Mouse (Mus musculus) spleen, postnatal 4 days (tissue): Measurements from ENCODE around the gene Nlgn2.

Experiments
- DNase-seq, 2 experiments: peaks; one replicate each; pipeline ENCODE4 v3.0.0; 2022; ENCODE audit warnings: low spot score in 2 of 2

Nlgn2 gene

GRCm38 (mm10) chr11:69833554-69833953 lies 4.0 kb downstream of the Nlgn2 start:
- no peak for DNase-seq

DNA sequence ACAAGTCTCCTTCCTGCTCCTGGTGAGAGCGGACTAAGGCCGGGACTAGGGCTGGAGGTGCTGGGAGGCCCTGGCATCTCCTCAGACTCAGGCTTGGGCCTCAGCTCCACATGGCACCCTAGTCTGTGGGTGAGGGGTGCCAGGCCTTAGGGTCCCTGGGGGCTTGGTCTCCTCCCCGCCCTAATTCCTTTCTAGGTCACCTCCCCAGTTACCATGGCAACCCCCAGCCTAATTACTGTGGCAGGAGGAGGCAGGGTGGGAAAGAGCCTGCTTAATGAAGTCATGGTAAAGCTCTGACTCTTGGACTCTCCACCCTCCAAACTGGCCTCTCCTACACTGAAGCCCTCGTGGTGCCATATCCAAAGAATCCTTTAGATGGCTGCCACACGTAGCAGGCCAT lies 8.8 kb downstream of the Nlgn2 start:
- DNase-seq: no peak

- DNase-seq: no peak
Observed at GRCm38 (mm10) chr11:69823456-69823855, 14.1 kb downstream of the Nlgn2 start.

GRCm38 (mm10) chr11:69822080-69822479 lies 15.5 kb downstream of the Nlgn2 start, which contains the start of gene Spem1:
Gene Spem1 (minus strand): TSS chr11:69822180.
- DNase-seq: no peak

- DNase-seq: no peak
Observed at GRCm38 (mm10) chr11:69818871-69819270, 18.7 kb downstream of the Nlgn2 start.

DNA sequence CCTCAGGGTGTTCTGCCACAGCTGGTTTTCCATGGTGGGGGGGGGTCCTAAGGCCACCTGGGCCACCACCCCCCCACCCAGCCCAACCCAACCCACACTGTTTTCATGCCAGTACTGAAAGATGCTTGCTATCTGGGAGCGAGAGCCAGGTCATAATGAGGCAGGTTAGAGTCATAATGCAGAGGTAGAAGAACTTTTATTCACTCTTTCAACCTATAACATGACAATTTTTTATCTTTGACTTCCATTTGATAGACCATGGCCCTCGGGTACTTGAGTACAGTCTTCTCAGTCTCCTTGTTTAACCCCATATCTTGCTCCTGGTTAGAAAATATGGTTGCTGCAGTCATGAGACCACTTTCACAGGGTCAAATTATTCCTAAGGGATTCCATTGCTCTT lies 19.2 kb downstream of the Nlgn2 start, which contains the start of gene Spem2:
Gene Spem2, minus strand, starts transcription at position 101 of the 400 bp plus-strand sequence.
- DNase-seq: no peak

- DNase-seq: peak in 1 of 2 experiments; percentile 61
Observed at GRCm38 (mm10) chr11:69816520-69816919, 21.1 kb downstream of the Nlgn2 start.

- peak in 1 of 2 experiments; percentile 61 for DNase-seq
Observed at GRCm38 (mm10) chr11:69815155-69815554, 22.4 kb downstream of the Nlgn2 start, which contains the start of gene Gm39566. Gene Gm39566 (minus strand): TSS chr11:69815298.

DNA sequence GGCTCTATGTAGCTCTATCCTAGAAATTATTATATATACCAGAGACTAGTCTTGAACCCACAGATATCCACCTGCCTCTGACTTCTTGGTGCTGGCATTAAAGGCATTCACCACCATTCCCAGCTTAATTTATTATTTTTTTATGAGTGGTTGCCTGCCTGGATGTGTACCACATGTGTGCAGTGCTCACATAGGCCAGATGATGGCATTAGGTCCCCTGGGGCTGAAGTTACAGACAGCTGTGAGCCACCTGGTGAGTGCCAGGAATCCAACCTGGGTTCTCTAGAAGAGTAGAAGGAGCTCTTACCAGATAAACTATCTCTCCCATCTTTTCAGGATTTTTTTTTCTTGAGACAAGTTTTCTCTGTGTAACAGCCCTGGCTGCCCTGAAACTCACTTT lies 27.3 kb downstream of the Nlgn2 start:
- no peak for DNase-seq

GRCm38 (mm10) chr11:69807641-69808040 lies 29.9 kb downstream of the Nlgn2 start:
- DNase-seq: no peak

GRCm38 (mm10) chr11:69806378-69806777 lies 31.2 kb downstream of the Nlgn2 start:
- no peak for DNase-seq

- DNase-seq: no peak
Observed at GRCm38 (mm10) chr11:69804972-69805909, 32.3 kb downstream of the Nlgn2 start, which contains the start of gene Tmem102. Gene Tmem102 (minus strand): TSS chr11:69805624.

DNA sequence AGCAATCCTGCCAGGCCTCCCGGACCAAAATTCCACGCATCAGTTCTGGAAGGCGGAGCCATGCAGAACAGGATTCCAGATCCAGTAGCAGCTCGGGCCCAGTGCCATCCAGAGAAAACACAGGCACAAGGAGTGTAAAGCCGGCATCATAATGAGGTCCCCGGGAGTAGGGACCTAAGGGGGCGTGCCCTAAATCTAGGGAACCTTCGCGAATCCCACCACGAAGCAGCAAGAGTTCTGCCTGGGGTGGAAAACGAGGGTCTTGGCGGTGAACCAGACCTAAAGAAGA lies 33.0 kb downstream of the Nlgn2 start:
- no peak for DNase-seq

GRCm38 (mm10) chr11:69803786-69804651 lies 33.6 kb downstream of the Nlgn2 start:
- peak; percentile 65 to 86 for DNase-seq

GRCm38 (mm10) chr11:69803328-69803727 lies 34.3 kb downstream of the Nlgn2 start:
- DNase-seq: no peak

DNA sequence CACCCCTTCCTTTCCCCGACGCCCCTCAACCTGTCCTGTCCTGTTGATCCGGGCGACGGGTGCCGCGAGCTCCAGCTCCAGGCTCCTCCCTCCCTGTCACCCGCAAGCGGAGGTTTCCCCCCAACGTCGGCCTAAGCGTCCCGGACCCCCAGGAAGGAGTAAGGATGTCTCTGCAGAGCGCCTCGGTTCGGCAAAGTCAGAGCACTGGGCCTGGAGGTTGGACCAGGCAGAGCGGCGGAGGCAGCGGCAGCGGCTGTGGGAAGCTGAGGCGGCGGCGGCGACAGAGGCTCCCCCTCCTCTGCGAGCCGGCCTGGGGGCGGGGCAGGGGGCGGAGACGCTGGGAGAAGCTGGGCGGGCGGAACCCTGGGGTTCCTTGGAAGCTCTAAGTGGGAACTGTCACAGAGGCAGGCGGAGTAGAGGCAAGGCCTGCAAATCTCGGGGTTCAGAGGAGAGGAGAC lies 34.9 kb downstream of the Nlgn2 start:
- peak; percentile 50 to 74 for DNase-seq

GRCm38 (mm10) chr11:69801379-69801977 lies 36.1 kb downstream of the Nlgn2 start, which contains the start of gene Fgf11:
Gene Fgf11 (minus strand): TSS chr11:69801857.
- peak in 1 of 2 experiments; percentile 68 for DNase-seq

- DNase-seq: peak in 1 of 2 experiments; percentile 68
Observed at GRCm38 (mm10) chr11:69800392-69801197, 37.0 kb downstream of the Nlgn2 start.

- DNase-seq: peak in 1 of 2 experiments; percentile 68
Observed at GRCm38 (mm10) chr11:69800138-69800391, 37.5 kb downstream of the Nlgn2 start.

GRCm38 (mm10) chr11:69799394-69800137 lies 38.0 kb downstream of the Nlgn2 start:
- peak; percentile 63 to 76 for DNase-seq
